Mouse (Mus musculus) ES-Bruce4 (cell line): ENCODE measurements around the gene Tmem170b.

Experiments used
- CTCF ChIP-seq: IDR thresholded peaks from one replicate; pipeline ENCODE4 v1.8.1; 2011; ENCODE audit warnings: low read depth, low read length
- EP300 ChIP-seq: IDR thresholded peaks from 2 replicates; pipeline ENCODE4 v1.6.1; 2011; ENCODE audit warnings: low read depth, low read length; ENCODE audit not compliant: insufficient read depth

DNA sequence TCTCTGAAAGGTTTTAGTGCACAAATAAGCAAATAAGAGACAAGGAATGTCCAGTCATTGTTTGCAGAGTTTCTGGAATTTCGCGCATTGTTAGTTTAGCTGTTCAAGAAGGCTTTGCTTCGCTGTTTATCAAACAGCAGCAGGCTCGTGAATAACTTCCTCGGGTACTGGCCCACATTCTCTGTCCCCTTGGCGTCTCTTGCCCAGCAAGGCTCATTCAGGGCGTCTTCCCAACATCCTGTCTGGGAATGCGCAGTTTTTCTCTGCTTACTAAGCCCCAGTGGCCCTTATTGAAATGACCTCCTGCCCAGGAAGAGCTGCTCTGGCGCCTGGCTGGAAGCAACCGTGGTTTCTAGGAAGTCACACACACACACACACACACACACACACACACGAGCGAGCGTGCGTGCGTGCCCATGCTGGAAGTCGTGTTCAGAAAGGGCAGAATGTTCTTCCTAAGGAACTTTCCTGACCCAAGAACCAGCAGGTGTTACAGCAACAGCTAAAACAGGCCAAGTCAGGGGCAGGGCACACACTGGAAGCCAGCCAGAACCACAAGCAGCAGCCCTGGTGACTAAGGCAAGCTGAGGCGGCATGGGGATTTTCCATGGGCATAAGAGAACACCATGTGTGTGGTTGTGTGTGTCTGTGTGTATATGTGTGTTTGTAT is 56.8 kb downstream of the Tmem170b start:
- no peak for TF ChIP-seq CTCF
- no peak for TF ChIP-seq EP300
